Mouse (Mus musculus) embryonic fibroblast, embryonic 13.5 days (primary cell): Measurements from ENCODE around the gene Rcan2.

Experiments
- CTCF ChIP-seq: IDR thresholded peaks from 2 replicates; pipeline ENCODE4 v1.5.1; 2011; ENCODE audit warnings: mild to moderate bottlenecking, control low read depth, low read length, moderate library complexity, borderline replicate concordance; ENCODE audit not compliant: insufficient read depth
- POLR2A ChIP-seq: IDR thresholded peaks from 2 replicates; pipeline ENCODE4 v1.6.1; 2011; ENCODE audit warnings: low read depth, mild to moderate bottlenecking, control low read depth, low read length, moderate library complexity

GRCm38 (mm10) chr17:43887931-43888330, 86.8 kb downstream of the Rcan2 start:
- no peak for TF ChIP-seq CTCF
- no peak for TF ChIP-seq POLR2A
